Mouse (Mus musculus) heart, postnatal 0 days (tissue): ENCODE measurements around the gene Rmnd1. TPM values are rescaled to one million over a fixed set of nuclear protein-coding genes. Genes with fewer than 3 reads are reported as not detected.

Experiments used
- ATAC-seq: fragments of 200-750 bp; cut with Nextera tagmentation; 2 replicates; pipeline ENCODE4 v1.8.0; 2017; ENCODE audit warnings: low read depth, moderate number of reproducible peaks, moderate library complexity; ENCODE audit not compliant: insufficient read depth
- DNase-seq: peaks from one replicate; pipeline ENCODE4 v3.0.0-alpha.2; 2016; ENCODE audit warnings: low spot score
- H3K27ac ChIP-seq: fragments of 300-500 bp; sonication (generic); 2 replicates; pipeline ENCODE4 v1.5.1; 2014; ENCODE audit warnings: low read depth, mild to moderate bottlenecking
- H3K27me3 ChIP-seq: fragments of 300-500 bp; sonication (generic); 2 replicates; pipeline ENCODE4 v1.6.1; 2014; ENCODE audit warnings: low read length, mixed read lengths; ENCODE audit not compliant: control insufficient read depth, insufficient read depth
- H3K36me3 ChIP-seq: fragments of 300-500 bp; sonication (generic); replicated peaks from 2 replicates; pipeline ENCODE4 v1.6.1; 2014; ENCODE audit warnings: low read length, mixed read lengths; ENCODE audit not compliant: control insufficient read depth, insufficient read depth
- H3K4me1 ChIP-seq: fragments of 300-500 bp; sonication (generic); 2 replicates; pipeline ENCODE4 v1.6.1; 2014; ENCODE audit warnings: antibody characterized with exemption; ENCODE audit not compliant: control insufficient read depth, insufficient read depth
- H3K4me2 ChIP-seq: fragments of 300-500 bp; sonication (generic); 2 replicates; pipeline ENCODE4 v1.6.1; 2014; ENCODE audit warnings: low read depth, mild to moderate bottlenecking, low read length, moderate library complexity
- H3K4me3 ChIP-seq: fragments of 300-500 bp; sonication (generic); 2 replicates; pipeline ENCODE4 v1.5.1; 2014; ENCODE audit warnings: low read depth, low read length
- H3K9ac ChIP-seq: fragments of 300-500 bp; sonication (generic); replicated peaks from 2 replicates; pipeline ENCODE4 v1.6.1; 2014; ENCODE audit warnings: low read depth, low read length, mixed read lengths
- H3K9me3 ChIP-seq: fragments of 300-500 bp; sonication (generic); replicated peaks from 2 replicates; pipeline ENCODE4 v1.6.1; 2016; ENCODE audit warnings: low read length; ENCODE audit not compliant: control insufficient read depth
- CTCF ChIP-seq: IDR thresholded peaks from 2 replicates; pipeline ENCODE4 v1.5.1; 2016; ENCODE audit warnings: antibody characterized with exemption, control low read depth, low read depth
- EP300 ChIP-seq: IDR thresholded peaks from 2 replicates; pipeline ENCODE4 v1.6.1; 2016; ENCODE audit warnings: antibody characterized with exemption, low read depth
- WGBS: fragments of 180-500 bp; shearing (Covaris S2); extraction: QIAGEN DNeasy Blood & Tissue Kit; methylation state at CpG from one replicate; pipeline ENCODE4 v1.1.7; 2014; 5-methylcytosine and 5-hydroxymethylcytosine counted together
- polyA plus RNA-seq: library from polyadenylated mRNA; unstranded; fragments of >200 nt; fragmentation: Nextera tagmentation; extraction: Ambion mirVana; gene quantifications from 2 replicates; pipeline ENCODE4 v1.2.1, GENCODE M21; 2015
- total RNA-seq: library from RNA; depleted of rRNA; stranded (reverse); fragments of >200 nt; gene quantifications from 2 replicates; pipeline ENCODE4 v1.2.3, GENCODE M21; 2014; ENCODE audit warnings: low replicate concordance

Rmnd1 gene
- total and polyA plus RNA-seq, 2 experiments from 2014 or later, result 76.1 to 172 TPM

GRCm38 (mm10) chr10:4386609-4387591 is 45.3 kb downstream of the Rmnd1 start:
- H3K36me3 ChIP-seq, result no peaks in the 10 kb centered on the region
- TF ChIP-seq EP300, result no peak
- peak; percentile 3; the same call in 1 of the 2 replicates for TF ChIP-seq CTCF
- ATAC-seq (peak; percentile 92), DNase-seq (peak; percentile 92)
- peaks cover 47% of the 10 kb centered on the region for H3K4me1 ChIP-seq
- peak overlapping the region; percentile 85 for H3K4me3 ChIP-seq
- no peaks in the 10 kb centered on the region for H3K9me3 ChIP-seq
- H3K27me3 ChIP-seq, result no peaks in the 10 kb centered on the region
- H3K27ac ChIP-seq, result peak overlapping the region; percentile 99
- WGBS, result under 1% methylated on average over 70 of the region's 133 CpGs
- H3K4me2 ChIP-seq, result peak overlapping the region; percentile 90
- H3K9ac ChIP-seq, result peak overlapping the region; percentile 99

DNA sequence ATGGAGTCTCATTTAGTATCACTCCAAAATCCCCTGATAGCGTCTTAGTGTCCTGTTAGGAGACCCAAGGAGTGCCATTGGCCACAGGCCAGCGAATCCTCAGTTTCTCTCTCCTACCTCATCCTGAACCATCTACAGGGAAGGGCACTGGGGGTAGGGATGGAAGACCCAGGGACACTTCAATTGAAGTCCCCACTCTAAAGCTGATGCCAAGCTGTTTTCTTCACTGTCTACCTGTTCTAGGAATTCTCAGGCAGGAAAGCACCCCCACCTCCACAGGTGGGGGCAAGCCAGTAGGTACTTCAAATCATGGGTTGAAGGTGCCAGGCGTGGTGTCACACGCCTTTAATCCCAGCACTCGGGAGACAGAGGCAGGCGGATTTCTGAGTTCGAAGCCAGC is 47.9 kb downstream of the Rmnd1 start:
- 89% methylated on average over 7 of the region's 7 CpGs for WGBS
- H3K27ac ChIP-seq, result no peak overlapping the region
- ATAC-seq, result no peak

GRCm38 (mm10) chr10:4380748-4381147 is 51.4 kb downstream of the Rmnd1 start:
- ATAC-seq (no peak), DNase-seq (no peak)
- TF ChIP-seq EP300 (no peak), CTCF (no peak)
- Histone ChIP-seq H3K27me3 (no peaks in the 10 kb centered on the region), H3K36me3 (no peaks in the 10 kb centered on the region), H3K4me3 (no peak overlapping the region), H3K9me3 (no peaks in the 10 kb centered on the region), H3K4me2 (no peak overlapping the region), H3K4me1 (peaks cover 22% of the 10 kb centered on the region), H3K27ac (no peak overlapping the region), H3K9ac (no peak overlapping the region)
- WGBS, result 80% methylated on average over 5 of the region's 5 CpGs

More for the DNA sequence above, 47.9 kb downstream of the Rmnd1 start:
- Histone ChIP-seq H3K9me3 (no peaks in the 10 kb centered on the region), H3K36me3 (no peaks in the 10 kb centered on the region), H3K27me3 (no peaks in the 10 kb centered on the region), H3K4me3 (no peak overlapping the region), H3K4me2 (no peak overlapping the region), H3K9ac (no peak overlapping the region), H3K4me1 (peaks cover 31% of the 10 kb centered on the region)
- no peak for DNase-seq
- TF ChIP-seq CTCF, result no peak
- no peak for TF ChIP-seq EP300

- ATAC-seq (peak; percentile 10; the same call in 1 of the 2 replicates), DNase-seq (no peak)
- Histone ChIP-seq H3K9ac (no peak overlapping the region), H3K4me3 (no peak overlapping the region), H3K27ac (no peak overlapping the region), H3K9me3 (no peaks in the 10 kb centered on the region), H3K4me1 (peaks cover 3% of the 10 kb centered on the region; the same call in 1 of the 2 replicates), H3K4me2 (no peak overlapping the region), H3K27me3 (no peaks in the 10 kb centered on the region), H3K36me3 (peaks cover 14% of the 10 kb centered on the region)
- no peak for TF ChIP-seq CTCF
- TF ChIP-seq EP300, result no peak
- 51% methylated on average over 7 of the region's 7 CpGs for WGBS
These were observed 55.3 kb downstream of the Rmnd1 start for GRCm38 (mm10) chr10:4376931-4377330.

- peak; percentile 66 for ATAC-seq
- H3K36me3 ChIP-seq, result peaks cover 15% of the 10 kb centered on the region
- WGBS, result 47% methylated on average over 7 of the region's 7 CpGs
- H3K9ac ChIP-seq, result no peak overlapping the region
- H3K4me1 ChIP-seq, result no peaks in the 10 kb centered on the region
- H3K9me3 ChIP-seq, result no peaks in the 10 kb centered on the region
- TF ChIP-seq EP300, result no peak
- TF ChIP-seq CTCF, result no peak
- no peak overlapping the region for H3K4me2 ChIP-seq
- H3K27ac ChIP-seq, result 0 out of 2 replicates have a peak overlapping the region, but pooled peaks have one; percentile 35
- H3K4me3 ChIP-seq, result no peak overlapping the region
- H3K27me3 ChIP-seq, result no peaks in the 10 kb centered on the region
- peak; percentile 39 for DNase-seq
These were observed 55.7 kb downstream of the Rmnd1 start for GRCm38 (mm10) chr10:4376461-4376860.
